Mouse (Mus musculus) Muller cell, postnatal 12 days (primary cell): Measurements from ENCODE around the gene Rcan2.

Experiments
- DNase-seq: peaks from one replicate; pipeline ENCODE4 v3.0.0-alpha.2; 2015; ENCODE audit errors: inconsistent ontology term

Rcan2 gene

GRCm38 (mm10) chr17:44013756-44014510 lies 212.8 kb downstream of the Rcan2 start:
- no peak for DNase-seq

DNA sequence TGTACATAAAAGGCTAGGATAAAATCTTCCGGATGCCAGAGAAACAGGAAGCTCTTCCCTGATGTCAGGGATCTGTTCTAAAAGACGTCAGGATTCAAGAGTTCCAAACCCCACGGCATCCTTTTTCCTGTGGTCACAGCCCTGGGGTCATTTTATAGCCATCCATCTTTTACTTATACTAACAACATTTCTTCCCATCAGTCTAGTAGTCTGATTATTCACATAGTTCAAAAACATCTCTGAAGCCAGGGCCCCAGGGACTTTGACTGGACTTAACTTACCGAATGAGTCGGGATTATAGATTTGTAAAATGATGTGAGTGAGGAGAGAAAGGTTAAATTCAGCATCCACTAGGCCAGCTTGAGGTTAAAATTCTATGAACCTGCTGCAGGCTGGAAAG lies 215.2 kb downstream of the Rcan2 start:
- no peak for DNase-seq

- DNase-seq, result no peak
Observed at GRCm38 (mm10) chr17:44020707-44021220, 219.6 kb downstream of the Rcan2 start.

GRCm38 (mm10) chr17:44023842-44024241 lies 222.7 kb downstream of the Rcan2 start:
- DNase-seq, result no peak

GRCm38 (mm10) chr17:44025011-44025410 lies 223.9 kb downstream of the Rcan2 start:
- peak; percentile 13 for DNase-seq

- DNase-seq, result no peak
Observed at GRCm38 (mm10) chr17:44025935-44026334, 224.8 kb downstream of the Rcan2 start.

GRCm38 (mm10) chr17:44026378-44026777 lies 225.2 kb downstream of the Rcan2 start:
- DNase-seq, result peak; percentile 93

- no peak for DNase-seq
Observed at GRCm38 (mm10) chr17:44026786-44027185, 225.6 kb downstream of the Rcan2 start.

DNA sequence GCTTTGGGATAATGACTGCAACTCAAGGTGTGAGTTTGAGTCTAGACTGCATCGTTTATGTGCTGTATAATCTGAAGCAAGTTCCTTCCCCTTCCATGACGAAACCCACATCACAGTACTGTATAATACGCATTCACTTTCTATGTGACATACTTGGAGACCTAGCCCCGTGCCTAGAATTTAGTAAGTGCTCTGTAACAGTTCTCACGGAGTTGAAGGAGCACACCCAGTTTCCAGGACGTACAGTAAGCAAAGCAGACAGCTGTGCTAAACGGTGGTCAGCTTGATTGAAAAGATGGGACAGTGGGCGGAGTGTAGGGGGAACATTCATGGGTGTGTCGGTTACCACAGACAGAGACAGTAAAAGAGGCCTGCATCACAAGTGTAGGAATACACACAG lies 226.2 kb downstream of the Rcan2 start:
- DNase-seq, result no peak

DNA sequence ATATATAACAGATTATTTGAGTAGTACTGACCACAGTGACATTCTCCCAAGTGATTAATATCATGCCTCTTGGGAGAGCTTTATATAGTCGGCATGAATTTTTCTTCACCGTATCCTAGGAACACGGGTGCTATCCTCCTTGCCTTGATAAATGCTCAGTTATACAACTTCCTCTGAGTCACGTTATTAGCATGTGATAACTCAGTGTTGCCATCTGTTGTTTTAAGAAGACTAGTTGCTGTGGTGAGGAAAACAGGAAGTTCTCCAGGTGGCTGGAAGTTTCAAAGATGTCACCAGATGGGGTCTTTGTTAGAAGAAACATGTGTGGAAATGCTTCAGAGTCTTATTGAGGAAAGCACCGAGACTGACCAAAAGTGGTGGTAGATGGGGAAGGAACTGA lies 228.5 kb downstream of the Rcan2 start:
- DNase-seq, result no peak

GRCm38 (mm10) chr17:44030776-44031587 lies 229.8 kb downstream of the Rcan2 start:
- peak; percentile 64 for DNase-seq

GRCm38 (mm10) chr17:44035005-44035404 lies 233.9 kb downstream of the Rcan2 start:
- DNase-seq, result peak; percentile 73

DNA sequence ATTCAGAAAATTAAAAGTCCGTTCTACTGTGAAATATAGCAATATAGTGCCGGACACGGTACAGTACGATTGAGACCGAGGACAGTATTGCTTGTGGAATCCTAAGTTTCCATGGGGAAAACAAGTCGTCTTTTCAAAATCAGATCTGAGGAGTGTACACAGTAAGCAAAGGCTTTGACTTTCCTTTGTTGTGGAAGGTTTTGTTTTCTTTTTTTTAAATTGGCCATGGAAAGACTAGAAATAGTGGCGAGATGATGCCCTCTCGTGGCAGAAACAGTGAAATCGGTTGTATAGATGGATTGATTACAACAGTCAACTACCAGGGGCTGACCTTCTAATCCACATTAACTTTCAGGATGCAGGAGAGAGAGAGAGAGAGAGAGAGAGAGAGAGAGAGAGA lies 237.5 kb downstream of the Rcan2 start:
- DNase-seq, result no peak

DNA sequence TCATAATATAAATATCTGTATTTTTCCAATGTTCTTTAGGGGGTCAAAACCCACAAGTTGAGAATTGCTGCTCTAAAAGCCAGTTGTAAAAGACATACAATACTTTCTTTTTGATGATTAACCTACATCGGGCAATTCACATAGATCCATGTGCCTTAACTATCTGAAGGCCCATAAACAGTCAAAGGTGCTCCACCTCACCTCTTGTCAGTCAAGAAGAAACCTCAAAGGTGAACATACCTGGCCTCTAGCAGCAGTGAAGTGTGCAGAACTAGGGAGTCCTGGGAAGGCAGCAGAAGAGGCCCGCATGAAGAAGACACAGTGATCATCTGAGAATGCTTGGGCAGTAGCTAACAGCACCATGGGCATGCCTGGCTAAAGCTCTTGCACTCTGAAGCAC lies 239.3 kb downstream of the Rcan2 start:
- DNase-seq, result no peak

GRCm38 (mm10) chr17:44042301-44042700 lies 241.2 kb downstream of the Rcan2 start:
- no peak for DNase-seq

DNA sequence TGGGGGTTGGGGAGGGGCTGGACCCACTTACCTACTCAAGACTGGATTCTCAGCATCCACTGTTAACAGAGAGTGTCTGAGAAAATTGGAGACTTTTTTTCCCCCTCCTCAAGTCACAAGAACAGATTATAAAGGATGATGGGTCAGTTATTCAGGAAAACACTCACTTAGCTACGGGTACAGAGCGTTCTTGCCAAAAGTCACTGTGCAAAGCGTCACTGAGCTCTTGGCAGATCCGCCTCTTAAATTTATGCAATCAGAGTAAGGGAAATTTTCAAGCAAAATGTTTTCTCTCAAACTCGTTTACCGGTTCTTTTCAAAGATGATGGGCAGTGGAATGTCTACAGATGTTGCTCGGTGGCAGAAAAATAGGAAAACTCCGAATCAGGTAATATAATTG lies 241.7 kb downstream of the Rcan2 start:
- no peak for DNase-seq

DNA sequence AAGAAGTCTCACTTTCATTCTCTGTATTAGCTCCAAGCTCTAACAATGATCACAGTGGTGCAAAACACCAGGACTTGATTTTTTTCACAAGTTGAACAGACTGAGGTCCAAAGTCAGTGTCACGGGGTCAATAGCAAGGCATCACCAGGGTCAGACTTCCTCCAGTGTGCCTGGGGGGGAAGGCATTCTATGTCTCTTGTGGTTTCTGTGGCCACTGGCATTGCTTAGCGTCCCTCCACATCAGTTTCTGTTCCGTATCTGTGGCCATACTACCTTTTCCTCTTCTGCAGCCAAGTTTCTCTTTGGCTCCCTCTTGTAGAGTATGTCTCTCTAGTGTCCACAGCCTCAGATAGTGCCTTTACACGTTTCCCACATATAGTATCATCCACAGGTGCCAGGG lies 252.3 kb downstream of the Rcan2 start:
- no peak for DNase-seq

- DNase-seq, result no peak
Observed at GRCm38 (mm10) chr17:44057123-44057522, 256.0 kb downstream of the Rcan2 start.

DNA sequence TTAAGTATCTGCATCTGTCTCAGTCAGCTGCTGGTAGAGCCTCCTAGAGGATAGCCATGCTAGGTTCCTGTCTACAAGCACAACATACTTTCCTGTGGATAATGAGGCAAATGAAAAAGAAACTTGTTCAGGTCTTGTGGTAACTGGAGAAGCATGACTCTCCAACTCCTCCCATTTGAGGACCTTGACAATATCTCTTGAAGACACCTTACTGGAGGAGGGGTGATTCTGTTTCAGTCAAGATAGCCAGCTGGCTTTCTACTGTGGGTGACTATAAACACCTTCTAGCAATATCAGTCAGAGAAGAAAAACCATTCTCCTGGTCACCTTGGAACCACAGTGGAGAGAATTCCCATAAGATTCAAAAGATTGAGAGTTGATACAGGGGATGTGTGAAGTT lies 257.0 kb downstream of the Rcan2 start:
- no peak for DNase-seq

GRCm38 (mm10) chr17:44060781-44061180 lies 259.6 kb downstream of the Rcan2 start:
- no peak for DNase-seq

DNA sequence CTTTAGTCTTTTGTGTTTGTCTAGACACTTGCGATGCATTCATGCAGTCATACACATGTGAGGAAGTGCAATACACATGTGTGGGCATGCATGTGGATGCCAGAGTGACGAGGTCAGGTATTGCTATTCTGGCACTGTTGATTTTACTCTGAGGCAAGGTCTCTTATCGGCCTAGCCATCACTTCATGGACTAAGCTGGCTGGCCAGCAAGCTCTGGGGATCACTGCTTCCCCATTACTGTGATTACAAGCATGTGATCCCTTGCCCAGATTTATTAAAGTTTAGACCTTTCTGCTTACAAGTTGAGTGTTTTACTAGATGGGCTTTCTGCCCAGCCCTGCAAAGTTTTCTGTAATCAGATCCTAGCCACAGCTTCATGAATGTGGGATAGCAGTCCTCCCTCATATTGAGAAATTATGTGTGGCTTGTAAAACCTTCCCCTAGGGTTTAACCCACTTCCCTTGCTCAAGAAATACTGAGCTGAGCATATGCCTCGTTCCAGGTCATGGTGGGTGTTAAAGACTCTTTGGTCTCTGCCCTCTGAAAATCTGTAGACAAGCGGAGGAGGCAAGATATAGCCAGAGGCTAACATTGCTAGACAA lies 260.2 kb downstream of the Rcan2 start:
- DNase-seq, result no peak

- no peak for DNase-seq
Observed at GRCm38 (mm10) chr17:44068876-44069275, 267.7 kb downstream of the Rcan2 start.
